Mouse (Mus musculus) spleen, adult 2 months (tissue): ENCODE data around the gene Pgm3. TPM values are rescaled to one million over a fixed set of nuclear protein-coding genes. Genes with fewer than 3 reads are reported as not detected.

Source experiments
- DNase-seq, 2 experiments: peaks; one replicate each; pipeline versions ENCODE4 v3.0.0 to v3.0.0-alpha.2; 2012 to 2021; ENCODE audit warnings: low spot score in 2 of 2, low read depth in 1 of 2
- H3K27ac ChIP-seq: fragments of 200-500 bp; 2 replicates; pipeline ENCODE4 v1.5.1; 2012; ENCODE audit warnings: low read length, inconsistent platforms; ENCODE audit not compliant: insufficient read depth
- H3K27me3 ChIP-seq: fragments of 200-500 bp; 2 replicates; pipeline ENCODE4 v1.6.1; 2012; ENCODE audit warnings: mild to moderate bottlenecking, moderate library complexity, low read length, inconsistent platforms; ENCODE audit not compliant: control insufficient read depth, insufficient read depth
- H3K36me3 ChIP-seq: fragments of 200-500 bp; 2 replicates; pipeline ENCODE4 v1.6.1; 2012; ENCODE audit warnings: mild to moderate bottlenecking, low read length, inconsistent platforms; ENCODE audit not compliant: control insufficient read depth, insufficient read depth
- H3K4me1 ChIP-seq: fragments of 200-500 bp; 2 replicates; pipeline ENCODE4 v1.6.1; 2011; ENCODE audit warnings: inconsistent platforms; ENCODE audit not compliant: control insufficient read depth, insufficient read depth, insufficient read length
- H3K4me3 ChIP-seq: fragments of 200-500 bp; 2 replicates; pipeline ENCODE4 v1.5.1; 2011; ENCODE audit warnings: mild to moderate bottlenecking, inconsistent platforms; ENCODE audit not compliant: insufficient read depth, insufficient read length; ENCODE audit errors: extremely low read depth
- CTCF ChIP-seq: fragments of 200-500 bp; IDR thresholded peaks from 2 replicates; pipeline ENCODE4 v1.5.1; 2011; ENCODE audit warnings: mild to moderate bottlenecking, inconsistent platforms; ENCODE audit not compliant: insufficient read depth, insufficient read length, insufficient replicate concordance; ENCODE audit errors: extremely low read depth
- POLR2A ChIP-seq: fragments of 200-500 bp; IDR thresholded peaks from 2 replicates; pipeline ENCODE4 v1.6.1; 2011; ENCODE audit warnings: low read depth, low read length, inconsistent platforms
- WGBS: fragments of 180-500 bp; shearing (Covaris S2); methylation state at CpG from one replicate; pipeline ENCODE4 v1.1.7; 2018; 5-methylcytosine and 5-hydroxymethylcytosine counted together
- polyA plus RNA-seq: library from polyadenylated mRNA; depleted of rRNA; stranded (reverse); fragments of >200 nt; gene quantifications from 2 replicates; pipeline ENCODE4 v1.2.3, GENCODE M21; 2012; rRNA removed

Pgm3 gene
- polyA plus RNA-seq, 1 experiment, result 2.2 TPM

GRCm38 (mm10) chr9:86507437-86507836, 64.2 kb downstream of the Pgm3 start:
- Histone ChIP-seq H3K27me3 (no peaks in the 10 kb centered on the region), H3K4me1 (no peaks in the 10 kb centered on the region), H3K4me3 (no peak overlapping the region), H3K36me3 (peaks cover 14% of the 10 kb centered on the region), H3K27ac (no peak overlapping the region)
- 87% methylated on average over 4 of the region's 4 CpGs for WGBS
- DNase-seq, result no peak
- TF ChIP-seq POLR2A (no peak), CTCF (no peak)

Other genes with a start within 250 kb of the Pgm3 start
- 1.0 TPM in 2 replicates for gene Ube2cbp, start 106.9 kb downstream of the Pgm3 start, polyA plus RNA-seq
- 7.0 and 10.0 TPM in 2 replicates for gene Dop1a, start 104.7 kb downstream of the Pgm3 start, polyA plus RNA-seq
- 0.96 and 1.3 TPM in 2 replicates for gene Rwdd2a, start 149 bp upstream of the Pgm3 start, polyA plus RNA-seq
- 1.4 and 2.0 TPM in 2 replicates for gene Me1, start 124.1 kb upstream of the Pgm3 start, polyA plus RNA-seq
- 0.06 and 0.12 TPM in 2 replicates for gene Prss35, start 171.8 kb upstream of the Pgm3 start, polyA plus RNA-seq